Mouse (Mus musculus): Measurements from ENCODE around the gene Emc10. TPM values are rescaled to one million over a fixed set of nuclear protein-coding genes. Genes with fewer than 3 reads are reported as not detected.

The Emc10 gene
- polyA plus RNA-seq, 1 experiment from 2014 or later: 113 TPM

GRCm38 (mm10) chr7:44484841-44485571 lies 11.3 kb downstream of the Emc10 start:
- Histone ChIP-seq H3K27ac (ENCODE audit: low read length) (no peak overlapping the region), H3K9me3 (ENCODE audit: control insufficient read depth, low read depth, low read length) (no peaks in the 10 kb centered on the region), H3K4me3 (ENCODE audit: low read depth, low read length) (no peak overlapping the region), H3K4me1 (ENCODE audit: control insufficient read depth, insufficient read depth, low read length) (no peaks in the 10 kb centered on the region), H3K36me3 (ENCODE audit: control insufficient read depth, insufficient read depth, low read length) (peaks cover 3% of the 10 kb centered on the region), H3K9ac (replicated peaks; ENCODE audit: low read depth, low read length) (no peak overlapping the region), H3K4me2 (replicated peaks; ENCODE audit: low read depth, low read length) (no peak overlapping the region), H3K27me3 (ENCODE audit: control insufficient read depth, insufficient read depth, low read length) (no peaks in the 10 kb centered on the region)
- ATAC-seq (ENCODE audit: insufficient number of reproducible peaks, insufficient read depth, low FRiP score, low read depth): peak; percentile 57; the same call in 1 of the 2 replicates
- WGBS: 38% methylated on average over 5 of the region's 5 CpGs

GRCm38 (mm10) chr7:44484109-44484508 lies 12.2 kb downstream of the Emc10 start:
- H3K27ac ChIP-seq (ENCODE audit: low read length): no peak overlapping the region
- H3K4me3 ChIP-seq (ENCODE audit: low read depth, low read length): no peak overlapping the region
- no peaks in the 10 kb centered on the region for H3K4me1 ChIP-seq (ENCODE audit: control insufficient read depth, insufficient read depth, low read length)
- H3K4me2 ChIP-seq (replicated peaks; ENCODE audit: low read depth, low read length): no peak overlapping the region
- WGBS: 93% methylated on average over 1 of the region's 1 CpGs
- no peaks in the 10 kb centered on the region for H3K36me3 ChIP-seq (ENCODE audit: control insufficient read depth, insufficient read depth, low read length)
- H3K9ac ChIP-seq (replicated peaks; ENCODE audit: low read depth, low read length): no peak overlapping the region
- no peaks in the 10 kb centered on the region for H3K9me3 ChIP-seq (ENCODE audit: control insufficient read depth, low read depth, low read length)
- ATAC-seq (ENCODE audit: insufficient number of reproducible peaks, insufficient read depth, low FRiP score, low read depth): no peak
- no peaks in the 10 kb centered on the region for H3K27me3 ChIP-seq (ENCODE audit: control insufficient read depth, insufficient read depth, low read length)

- no peaks in the 10 kb centered on the region for H3K36me3 ChIP-seq (ENCODE audit: control insufficient read depth, insufficient read depth, low read length)
- H3K4me2 ChIP-seq (replicated peaks; ENCODE audit: low read depth, low read length): no peak overlapping the region
- no peaks in the 10 kb centered on the region for H3K4me1 ChIP-seq (ENCODE audit: control insufficient read depth, insufficient read depth, low read length)
- no peaks in the 10 kb centered on the region for H3K9me3 ChIP-seq (ENCODE audit: control insufficient read depth, low read depth, low read length)
- H3K27me3 ChIP-seq (ENCODE audit: control insufficient read depth, insufficient read depth, low read length): no peaks in the 10 kb centered on the region
- peak; percentile 29; the same call in 1 of the 2 replicates for ATAC-seq (ENCODE audit: insufficient number of reproducible peaks, insufficient read depth, low FRiP score, low read depth)
- H3K4me3 ChIP-seq (ENCODE audit: low read depth, low read length): no peak overlapping the region
- no peak overlapping the region for H3K9ac ChIP-seq (replicated peaks; ENCODE audit: low read depth, low read length)
- H3K27ac ChIP-seq (ENCODE audit: low read length): no peak overlapping the region
- 67% methylated on average over 3 of the region's 3 CpGs for WGBS
Observed at GRCm38 (mm10) chr7:44482836-44483435, 13.4 kb downstream of the Emc10 start.

DNA sequence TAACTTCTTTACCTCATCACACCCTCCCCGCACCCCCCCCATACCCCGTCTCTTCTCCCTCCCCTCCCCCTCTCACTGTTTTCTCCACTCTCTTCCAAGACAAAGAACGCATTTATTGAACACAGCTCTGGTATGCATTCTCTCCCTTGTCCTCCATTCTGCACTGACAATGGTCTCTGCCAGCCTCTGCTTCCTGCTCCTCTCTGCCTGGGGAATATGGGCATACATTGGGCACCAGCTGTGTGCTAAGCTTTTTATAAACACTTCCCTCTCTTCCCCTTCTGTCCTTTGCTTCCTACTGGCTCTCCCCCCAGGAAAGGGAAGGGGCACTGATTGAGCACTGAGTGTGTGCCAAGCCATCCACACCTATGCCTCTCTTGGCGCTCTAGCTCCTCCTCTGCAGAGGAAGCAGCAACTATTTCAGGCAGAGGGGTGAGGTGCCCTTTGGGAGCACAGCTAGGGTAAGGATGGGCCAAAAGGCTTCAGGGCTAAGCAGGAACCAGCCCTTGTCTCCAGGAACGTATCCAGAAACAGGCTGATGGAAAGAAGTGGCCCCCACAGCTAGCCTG lies 21.2 kb downstream of the Emc10 start:
- Histone ChIP-seq H3K9me3 (ENCODE audit: control insufficient read depth, low read depth, low read length) (no peaks in the 10 kb centered on the region), H3K9ac (replicated peaks; ENCODE audit: low read depth, low read length) (no peak overlapping the region), H3K27me3 (ENCODE audit: control insufficient read depth, insufficient read depth, low read length) (no peaks in the 10 kb centered on the region), H3K4me1 (ENCODE audit: control insufficient read depth, insufficient read depth, low read length) (no peaks in the 10 kb centered on the region), H3K27ac (ENCODE audit: low read length) (peak overlapping the region; percentile 52; the same call in 1 of the 2 replicates), H3K36me3 (ENCODE audit: control insufficient read depth, insufficient read depth, low read length) (no peaks in the 10 kb centered on the region), H3K4me3 (ENCODE audit: low read depth, low read length) (no peak overlapping the region), H3K4me2 (replicated peaks; ENCODE audit: low read depth, low read length) (no peak overlapping the region)
- 33% methylated on average over 5 of the region's 5 CpGs for WGBS
- ATAC-seq (ENCODE audit: insufficient number of reproducible peaks, insufficient read depth, low FRiP score, low read depth): no peak

DNA sequence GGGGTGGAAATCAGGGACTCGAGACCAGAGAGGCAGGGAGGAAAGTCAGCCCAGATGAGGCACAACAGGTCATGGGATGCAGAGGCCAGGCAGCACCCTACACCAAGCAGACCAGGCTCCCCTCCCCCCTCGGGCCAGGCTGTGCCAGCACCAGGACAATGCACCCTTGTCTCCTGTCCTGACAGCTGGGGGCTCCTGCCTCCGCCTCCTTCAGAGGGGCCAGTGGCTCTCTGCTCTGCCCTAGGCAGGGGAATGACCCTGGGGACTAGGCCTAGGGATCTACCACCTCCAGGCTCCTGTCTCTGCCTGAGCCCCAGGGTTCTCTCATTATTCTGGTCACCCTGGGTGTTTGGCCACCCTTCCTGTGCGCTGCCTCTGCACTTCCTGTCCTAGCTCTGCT lies 21.9 kb downstream of the Emc10 start:
- WGBS: 26% methylated on average over 4 of the region's 4 CpGs
- no peak overlapping the region for H3K4me2 ChIP-seq (replicated peaks; ENCODE audit: low read depth, low read length)
- no peaks in the 10 kb centered on the region for H3K4me1 ChIP-seq (ENCODE audit: control insufficient read depth, insufficient read depth, low read length)
- no peak overlapping the region for H3K9ac ChIP-seq (replicated peaks; ENCODE audit: low read depth, low read length)
- peak overlapping the region; percentile 52; the same call in 1 of the 2 replicates for H3K27ac ChIP-seq (ENCODE audit: low read length)
- ATAC-seq (ENCODE audit: insufficient number of reproducible peaks, insufficient read depth, low FRiP score, low read depth): peak; percentile 64; the same call in 1 of the 2 replicates
- no peaks in the 10 kb centered on the region for H3K9me3 ChIP-seq (ENCODE audit: control insufficient read depth, low read depth, low read length)
- H3K27me3 ChIP-seq (ENCODE audit: control insufficient read depth, insufficient read depth, low read length): no peaks in the 10 kb centered on the region
- H3K4me3 ChIP-seq (ENCODE audit: low read depth, low read length): no peak overlapping the region
- no peaks in the 10 kb centered on the region; the same call in 1 of the 2 replicates for H3K36me3 ChIP-seq (ENCODE audit: control insufficient read depth, insufficient read depth, low read length)

GRCm38 (mm10) chr7:44472961-44473646 lies 23.2 kb downstream of the Emc10 start:
- no peak overlapping the region for H3K4me3 ChIP-seq (ENCODE audit: low read depth, low read length)
- H3K9me3 ChIP-seq (ENCODE audit: control insufficient read depth, low read depth, low read length): no peaks in the 10 kb centered on the region
- WGBS: 38% methylated on average over 9 of the region's 9 CpGs
- H3K27me3 ChIP-seq (ENCODE audit: control insufficient read depth, insufficient read depth, low read length): no peaks in the 10 kb centered on the region
- no peak overlapping the region for H3K9ac ChIP-seq (replicated peaks; ENCODE audit: low read depth, low read length)
- no peak overlapping the region for H3K4me2 ChIP-seq (replicated peaks; ENCODE audit: low read depth, low read length)
- H3K27ac ChIP-seq (ENCODE audit: low read length): peak overlapping the region; percentile 23; the same call in 1 of the 2 replicates
- ATAC-seq (ENCODE audit: insufficient number of reproducible peaks, insufficient read depth, low FRiP score, low read depth): no peak
- H3K36me3 ChIP-seq (ENCODE audit: control insufficient read depth, insufficient read depth, low read length): no peaks in the 10 kb centered on the region; the same call in 1 of the 2 replicates
- H3K4me1 ChIP-seq (ENCODE audit: control insufficient read depth, insufficient read depth, low read length): peaks cover 5% of the 10 kb centered on the region

DNA sequence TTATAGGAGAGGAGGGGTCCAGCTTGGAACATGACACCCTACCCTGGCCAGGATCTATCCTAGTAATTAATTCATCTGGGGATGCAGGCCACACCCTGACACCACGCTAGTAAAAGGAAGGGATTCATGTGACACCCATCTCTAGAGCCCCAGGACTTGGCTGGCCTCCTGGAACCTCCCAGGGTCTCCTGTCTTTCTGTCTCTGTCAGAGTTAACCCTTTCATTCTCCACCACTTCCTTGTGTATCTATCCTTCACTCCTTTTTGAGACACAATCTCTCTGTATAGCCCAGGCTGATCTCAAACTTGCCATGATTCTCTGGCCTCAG lies 23.8 kb downstream of the Emc10 start:
- ATAC-seq (ENCODE audit: insufficient number of reproducible peaks, insufficient read depth, low FRiP score, low read depth): no peak
- no peaks in the 10 kb centered on the region for H3K27me3 ChIP-seq (ENCODE audit: control insufficient read depth, insufficient read depth, low read length)
- WGBS: 9% methylated on average over 1 of the region's 1 CpGs
- H3K4me1 ChIP-seq (ENCODE audit: control insufficient read depth, insufficient read depth, low read length): peaks cover 5% of the 10 kb centered on the region
- H3K36me3 ChIP-seq (ENCODE audit: control insufficient read depth, insufficient read depth, low read length): no peaks in the 10 kb centered on the region; the same call in 1 of the 2 replicates
- H3K27ac ChIP-seq (ENCODE audit: low read length): no peak overlapping the region; the same call in 1 of the 2 replicates
- no peaks in the 10 kb centered on the region for H3K9me3 ChIP-seq (ENCODE audit: control insufficient read depth, low read depth, low read length)
- H3K4me2 ChIP-seq (replicated peaks; ENCODE audit: low read depth, low read length): no peak overlapping the region
- no peak overlapping the region for H3K4me3 ChIP-seq (ENCODE audit: low read depth, low read length)
- no peak overlapping the region for H3K9ac ChIP-seq (replicated peaks; ENCODE audit: low read depth, low read length)

- no peak overlapping the region for H3K4me3 ChIP-seq (ENCODE audit: low read depth, low read length)
- H3K4me2 ChIP-seq (replicated peaks; ENCODE audit: low read depth, low read length): no peak overlapping the region
- no peaks in the 10 kb centered on the region for H3K27me3 ChIP-seq (ENCODE audit: control insufficient read depth, insufficient read depth, low read length)
- H3K9me3 ChIP-seq (ENCODE audit: control insufficient read depth, low read depth, low read length): no peaks in the 10 kb centered on the region
- H3K36me3 ChIP-seq (ENCODE audit: control insufficient read depth, insufficient read depth, low read length): no peaks in the 10 kb centered on the region; the same call in 1 of the 2 replicates
- no peak overlapping the region for H3K9ac ChIP-seq (replicated peaks; ENCODE audit: low read depth, low read length)
- WGBS: 48% methylated on average over 6 of the region's 6 CpGs
- H3K4me1 ChIP-seq (ENCODE audit: control insufficient read depth, insufficient read depth, low read length): peaks cover 8% of the 10 kb centered on the region
- ATAC-seq (ENCODE audit: insufficient number of reproducible peaks, insufficient read depth, low FRiP score, low read depth): no peak
- H3K27ac ChIP-seq (ENCODE audit: low read length): no peak overlapping the region
Observed at GRCm38 (mm10) chr7:44471880-44472557, 24.3 kb downstream of the Emc10 start.

Measured in stomach, embryonic 14.5 days (tissue).